Mouse (Mus musculus): ENCODE results near the gene Gm4871.
"Not testable (repeated sequence)": the region's sequence is repeated elsewhere in the genome, so short reads cannot be mapped to it uniquely, and the experiment has no call there.

The Gm4871 gene

DNA sequence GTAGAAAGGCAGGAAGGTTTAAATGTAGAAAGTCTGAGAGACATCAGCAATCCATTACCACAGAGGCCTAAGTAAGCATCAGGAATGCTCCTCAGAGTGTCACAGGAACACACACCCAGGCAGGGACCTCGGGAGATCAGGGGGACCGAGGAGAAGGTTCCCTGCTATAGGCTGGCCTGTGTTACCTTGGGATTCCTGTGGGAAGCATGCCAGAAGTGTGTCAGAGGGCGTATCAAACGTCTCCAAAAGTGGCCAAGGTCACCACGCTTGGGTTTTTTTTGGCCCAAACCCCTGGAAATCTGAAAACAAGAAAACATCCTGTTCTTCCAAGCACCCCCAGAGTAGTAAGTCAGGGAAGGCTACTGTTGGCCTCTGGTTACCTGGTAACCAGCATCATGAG, at the start of gene Gm4871:
Gene Gm4871, minus strand, starts transcription at position 364 of the 400 bp plus-strand sequence.
- not testable (repeated sequence) for DNase-seq (ENCODE audit: low spot score in 2 of 2)

DNA sequence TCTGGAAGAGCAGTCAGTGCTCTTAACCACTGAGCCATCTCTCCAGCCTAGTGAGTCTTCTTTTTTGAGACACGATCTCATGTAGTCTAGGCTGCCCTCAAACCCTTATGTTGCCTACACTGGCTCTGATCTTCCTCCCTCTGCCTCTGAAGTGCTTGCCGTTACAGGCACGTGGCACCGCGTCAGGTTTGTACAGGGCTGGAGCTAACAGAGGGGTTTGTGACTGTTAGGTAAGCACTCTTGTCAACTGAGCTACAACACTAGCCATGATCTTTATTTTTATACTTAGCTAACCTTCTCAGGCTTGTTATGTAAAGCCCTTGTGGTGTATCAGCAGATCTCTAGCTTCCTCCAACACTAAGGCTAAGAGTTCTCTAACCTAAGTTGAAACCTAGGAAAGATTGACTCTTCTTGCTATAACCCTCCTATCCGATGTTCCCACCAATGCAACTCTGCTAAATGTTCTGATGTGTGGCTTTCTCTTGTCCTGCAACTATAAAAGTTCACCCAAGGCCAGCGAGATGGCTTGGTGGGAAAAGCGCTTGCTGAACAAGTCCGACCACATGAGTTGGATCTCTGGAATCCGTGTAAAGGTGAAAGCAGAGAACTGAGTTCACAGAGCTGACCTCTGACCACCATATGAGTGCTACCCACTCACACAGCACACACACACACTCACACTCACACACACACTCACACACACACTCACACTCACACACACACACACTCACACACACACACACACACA, 49.5 kb upstream of the Gm4871 start:
- DNase-seq (ENCODE audit: low spot score in 2 of 2): no peak

- no peak for DNase-seq (ENCODE audit: low spot score in 2 of 2)
Observed at GRCm38 (mm10) chr5:145075081-145075480, 42.5 kb upstream of the Gm4871 start.

- DNase-seq (ENCODE audit: low spot score in 2 of 2): no peak
Observed at GRCm38 (mm10) chr5:145071342-145071741, 38.8 kb upstream of the Gm4871 start.

- peak; percentile 79 to 88 for DNase-seq (ENCODE audit: low spot score in 2 of 2)
Observed at GRCm38 (mm10) chr5:145069707-145070106, 37.2 kb upstream of the Gm4871 start.

DNA sequence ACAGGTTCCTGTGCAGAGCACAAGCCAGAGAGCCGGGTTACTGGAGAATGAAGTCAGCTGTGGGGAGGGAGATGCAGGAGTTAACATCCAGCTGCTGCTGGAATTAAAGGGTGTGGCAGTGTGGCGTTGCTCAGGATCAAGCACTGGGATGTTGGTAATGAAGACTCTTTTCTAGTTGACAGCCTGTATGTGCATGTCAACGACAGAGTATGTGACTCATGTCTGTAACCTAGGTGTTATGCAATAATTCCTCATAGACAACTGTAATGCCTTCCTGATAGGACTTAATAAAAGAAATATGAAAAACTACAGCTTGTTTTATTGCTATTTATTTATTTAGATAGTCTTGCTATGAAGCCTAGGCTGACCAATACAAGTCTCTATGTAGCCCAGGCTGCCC, 36.3 kb upstream of the Gm4871 start:
- no peak for DNase-seq (ENCODE audit: low spot score in 2 of 2)

DNA sequence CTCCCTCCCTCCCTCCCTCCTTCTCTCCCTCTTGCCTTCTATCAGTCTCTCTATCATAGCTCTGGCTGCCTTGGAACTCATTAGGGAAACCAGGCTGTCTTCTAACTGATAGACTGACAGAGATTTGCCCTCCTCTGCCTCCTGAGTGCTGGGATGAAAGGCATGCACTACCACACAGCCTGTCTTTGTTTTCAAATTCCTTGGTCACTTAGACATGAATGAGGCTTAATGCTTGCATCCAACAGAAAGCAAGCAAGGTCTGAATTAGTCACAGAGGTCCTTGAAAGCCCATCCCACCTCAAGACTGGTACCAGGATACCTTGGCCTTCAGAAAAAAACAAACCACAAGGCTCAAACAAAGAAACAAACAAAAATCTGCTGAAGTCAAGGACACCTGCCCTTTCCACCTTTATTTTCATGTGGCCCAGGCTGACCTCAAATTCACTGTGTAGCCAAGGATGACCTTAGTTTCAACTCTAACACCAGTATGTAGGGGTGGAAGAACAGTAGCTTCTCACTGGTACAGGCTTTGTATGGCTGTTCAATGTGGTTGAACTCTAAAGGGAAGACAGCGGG, 32.3 kb upstream of the Gm4871 start:
- DNase-seq (ENCODE audit: low spot score in 2 of 2): no peak

DNA sequence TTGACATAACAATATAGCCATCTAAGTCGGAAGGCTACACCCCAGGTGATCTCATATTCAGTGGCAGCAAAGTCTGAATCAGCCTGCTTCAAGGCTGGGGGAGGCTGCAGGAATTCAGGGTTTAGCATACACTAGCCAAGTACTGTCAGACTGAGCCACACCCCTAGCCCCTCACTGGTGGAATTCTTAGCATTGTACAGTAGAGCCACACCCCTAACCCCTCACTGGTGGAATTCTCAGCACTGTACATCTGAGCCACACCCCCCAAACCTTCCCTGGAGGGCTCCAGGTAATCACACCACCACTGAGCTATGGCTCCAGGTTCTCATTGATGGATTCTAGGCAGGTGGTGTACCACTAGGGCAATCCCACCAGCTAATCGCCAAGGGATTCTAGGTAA, 27.0 kb upstream of the Gm4871 start:
- no peak for DNase-seq (ENCODE audit: low spot score in 2 of 2)

- no peak for DNase-seq (ENCODE audit: low spot score in 2 of 2)
Observed at GRCm38 (mm10) chr5:145058722-145059121, 26.2 kb upstream of the Gm4871 start.

DNA sequence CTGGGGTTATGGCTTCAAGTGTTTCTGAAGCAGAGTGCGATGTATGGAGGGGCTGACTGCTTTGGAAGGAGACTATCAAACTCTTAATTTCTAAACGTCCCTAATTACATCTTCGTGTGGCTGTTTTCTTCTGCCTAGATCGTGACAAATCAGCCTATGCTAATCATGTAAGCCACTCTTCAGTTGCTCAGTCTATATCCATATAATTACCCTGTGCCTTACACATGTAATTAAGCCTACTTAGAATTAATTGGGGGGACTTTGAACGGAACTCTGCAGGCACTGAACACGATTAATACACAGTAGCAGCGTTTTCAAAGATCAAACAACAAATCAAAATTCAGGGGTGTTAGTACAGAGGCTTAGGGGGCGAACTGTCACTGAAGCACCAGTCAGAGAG, 25.4 kb upstream of the Gm4871 start:
- DNase-seq (ENCODE audit: low spot score in 2 of 2): no peak

DNA sequence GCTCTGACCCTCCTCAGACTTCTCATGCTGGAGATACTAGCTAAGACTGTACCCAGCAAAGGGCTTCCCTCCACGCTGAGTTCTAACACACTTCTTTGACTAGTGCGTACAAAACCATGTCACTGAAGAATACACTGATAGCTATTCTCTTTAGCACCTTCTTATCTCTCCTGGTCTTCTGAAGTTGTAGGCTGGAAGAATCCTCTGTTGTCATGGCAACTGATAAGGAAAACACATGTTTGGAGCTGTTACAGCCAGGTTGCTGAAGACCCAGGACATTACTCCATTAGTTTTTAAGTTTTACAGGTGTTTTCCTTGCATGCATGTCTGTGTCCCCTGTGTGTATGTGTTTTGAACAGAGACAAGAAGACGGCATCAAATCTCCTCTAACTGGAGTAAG, 21.6 kb upstream of the Gm4871 start:
- not testable (repeated sequence) for DNase-seq (ENCODE audit: low spot score in 2 of 2)

GRCm38 (mm10) chr5:145042690-145043089, 10.1 kb upstream of the Gm4871 start, which contains the start of gene 1700018F24Rik:
Gene 1700018F24Rik (plus strand): TSS chr5:145042990.
- DNase-seq (ENCODE audit: low spot score in 2 of 2): not testable (repeated sequence)

GRCm38 (mm10) chr5:145041628-145042027, 9.1 kb upstream of the Gm4871 start:
- no peak for DNase-seq (ENCODE audit: low spot score in 2 of 2)

DNA sequence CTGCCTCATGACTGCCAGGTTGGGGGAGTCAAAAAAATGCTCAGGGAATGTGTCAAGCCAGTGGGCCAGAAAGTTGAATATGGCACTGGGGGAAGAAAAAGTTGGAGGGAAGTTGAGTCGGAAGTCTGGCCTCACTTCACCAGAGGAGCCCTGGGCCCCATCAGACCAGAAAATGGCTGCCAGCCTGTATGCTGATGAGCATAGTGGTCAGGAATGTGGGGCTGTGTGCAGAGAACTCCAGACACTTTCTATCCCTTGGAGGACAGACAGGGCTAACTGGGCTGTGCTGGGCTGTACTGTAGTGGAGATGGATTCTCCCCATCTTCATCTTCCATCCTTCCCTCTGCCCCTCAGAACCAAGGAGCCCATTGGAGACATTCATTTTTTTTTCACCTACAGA, 2.1 kb downstream of the Gm4871 start:
- DNase-seq (ENCODE audit: low spot score in 2 of 2): not testable (repeated sequence)

- not testable (repeated sequence) for DNase-seq (ENCODE audit: low spot score in 2 of 2)
Observed at GRCm38 (mm10) chr5:145020712-145021111, 11.8 kb downstream of the Gm4871 start.

DNA sequence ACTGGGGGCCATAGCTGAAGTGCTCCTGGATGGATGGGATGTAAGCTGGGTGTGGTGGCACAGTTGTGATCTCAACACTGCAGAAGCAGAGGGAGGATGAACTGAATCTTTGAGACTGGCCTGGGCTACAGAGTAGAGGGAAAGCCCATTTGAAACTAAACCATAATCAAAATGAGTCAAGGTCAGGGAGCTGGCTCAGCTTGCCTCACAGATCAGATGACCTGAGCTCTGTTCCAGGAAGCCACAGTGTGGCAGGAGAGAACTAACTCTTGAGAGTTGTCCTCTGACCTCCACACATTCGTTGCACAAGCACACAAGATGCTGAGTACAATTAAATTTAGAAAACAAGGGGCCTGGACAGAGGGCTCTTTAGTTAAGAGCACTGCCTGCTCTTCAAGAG, 12.3 kb downstream of the Gm4871 start:
- not testable (repeated sequence) for DNase-seq (ENCODE audit: low spot score in 2 of 2)

DNA sequence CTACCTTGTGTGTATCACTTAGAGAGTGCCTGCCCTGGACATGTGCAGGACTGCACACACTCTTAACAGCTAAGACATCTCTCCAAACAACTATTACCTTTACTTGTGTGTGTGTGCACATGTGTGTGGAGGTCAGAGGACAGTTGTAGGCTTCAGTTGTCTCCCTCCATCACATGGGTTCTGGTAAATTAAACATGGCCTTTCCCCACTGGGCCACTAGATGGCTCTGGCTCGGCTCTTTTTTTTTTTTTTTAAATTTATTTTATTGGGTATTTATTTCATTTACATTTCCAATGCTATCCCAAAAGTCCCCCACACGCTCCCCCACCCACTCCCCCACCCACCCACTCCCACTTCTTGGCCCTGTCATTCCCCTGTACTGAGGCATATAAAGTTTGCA, 15.8 kb downstream of the Gm4871 start:
- DNase-seq (ENCODE audit: low spot score in 2 of 2): not testable (repeated sequence)

- no peak for DNase-seq (ENCODE audit: low spot score in 2 of 2)
Observed at GRCm38 (mm10) chr5:145014278-145014677, 18.3 kb downstream of the Gm4871 start.

- DNase-seq (ENCODE audit: low spot score in 2 of 2): no peak
Observed at GRCm38 (mm10) chr5:145008878-145009659, 23.5 kb downstream of the Gm4871 start.

GRCm38 (mm10) chr5:145005596-145005995, 27.0 kb downstream of the Gm4871 start:
- DNase-seq (ENCODE audit: low spot score in 2 of 2): no peak

GRCm38 (mm10) chr5:145004495-145004894, 28.1 kb downstream of the Gm4871 start:
- no peak for DNase-seq (ENCODE audit: low spot score in 2 of 2)

- no peak for DNase-seq (ENCODE audit: low spot score in 2 of 2)
Observed at GRCm38 (mm10) chr5:145003362-145003761, 29.2 kb downstream of the Gm4871 start.

DNA sequence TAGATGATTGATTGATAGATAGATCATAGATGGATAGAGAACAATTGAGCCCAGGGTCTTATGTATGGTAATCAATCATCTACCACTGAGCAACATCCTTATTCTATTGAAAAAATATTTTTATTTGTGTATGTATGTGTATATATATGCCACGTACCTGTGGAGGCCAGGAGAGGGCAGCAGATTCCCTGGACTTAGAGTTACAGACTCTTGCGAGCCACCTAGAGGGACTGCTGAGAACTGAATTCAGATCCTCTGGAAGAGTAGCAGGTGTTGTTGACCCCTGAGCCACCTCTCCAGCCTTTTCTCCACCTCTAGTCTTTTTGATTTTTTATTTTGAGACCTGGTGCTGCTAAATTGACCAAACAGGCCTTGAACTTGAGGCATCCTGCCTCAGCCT, 34.1 kb downstream of the Gm4871 start:
- DNase-seq (ENCODE audit: low spot score in 2 of 2): no peak

Measured in right cerebral cortex, postnatal 10 days (tissue).